Comparison of ENCODE assay signal across 8 mouse cellular contexts in genomic region chr9:97019231-97019630, GRCm38 (mm10). TPM values are rescaled to one million over a fixed set of nuclear protein-coding genes. Genes with fewer than 3 reads are reported as not detected.
DNase-seq lines count a peak whose midpoint lies in the region; ATAC-seq lines count a peak whose summit lies in the region.

No protein-coding gene starts in this region.

- H3K4me1 ChIP-seq in kidney, embryonic 14.5 days (ENCODE audit: control insufficient read depth, insufficient read depth, low read length), result peaks cover 28% of the 10 kb centered on the region
- H3K4me1 ChIP-seq in hindbrain, embryonic 13.5 days (replicated peaks), result peaks cover 53% of the 10 kb centered on the region
- peaks cover 30% of the 10 kb centered on the region for H3K4me1 ChIP-seq in midbrain, embryonic 14.5 days (ENCODE audit: control insufficient read depth, insufficient read depth, low read length)

- H3K27ac ChIP-seq in kidney, embryonic 14.5 days (ENCODE audit: low read depth, low read length), result peak overlapping the region; percentile 96; the same call in 1 of the 2 replicates
- peak overlapping the region; percentile 99 for H3K27ac ChIP-seq in hindbrain, embryonic 13.5 days
- H3K27ac ChIP-seq in midbrain, embryonic 14.5 days (replicated peaks; ENCODE audit: low read depth, low read length), result peak overlapping the region; percentile 98

- WGBS in kidney, embryonic 14.5 days, result 2% methylated on average over 11 of the region's 11 CpGs
- WGBS in hindbrain, embryonic 13.5 days, result 0% methylated on average over 11 of the region's 11 CpGs
- WGBS in midbrain, embryonic 14.5 days, result 0% methylated on average over 11 of the region's 11 CpGs

- peak overlapping the region; percentile 76 for H3K4me3 ChIP-seq in kidney, embryonic 14.5 days (ENCODE audit: low read length)
- H3K4me3 ChIP-seq in hindbrain, embryonic 13.5 days, result peak overlapping the region; percentile 80
- H3K4me3 ChIP-seq in midbrain, embryonic 14.5 days (replicated peaks; ENCODE audit: low read depth, low read length), result peak overlapping the region; percentile 62

- peak overlapping the region; percentile 95 for H3K4me2 ChIP-seq in kidney, embryonic 14.5 days (replicated peaks; ENCODE audit: low read depth, low read length)
- H3K4me2 ChIP-seq in hindbrain, embryonic 13.5 days, result peak overlapping the region; percentile 80
- H3K4me2 ChIP-seq in midbrain, embryonic 14.5 days (ENCODE audit: low read length), result peak overlapping the region; percentile 66

- no peaks in the 10 kb centered on the region for H3K9me3 ChIP-seq in kidney, embryonic 14.5 days (ENCODE audit: control insufficient read depth, low read length)
- no peaks in the 10 kb centered on the region for H3K9me3 ChIP-seq in hindbrain, embryonic 13.5 days
- H3K9me3 ChIP-seq in midbrain, embryonic 14.5 days (ENCODE audit: control insufficient read depth, low read length), result no peaks in the 10 kb centered on the region

- no peaks in the 10 kb centered on the region; the same call in 1 of the 2 replicates for H3K27me3 ChIP-seq in kidney, embryonic 14.5 days (ENCODE audit: control insufficient read depth, insufficient read depth, low read length)
- no peaks in the 10 kb centered on the region for H3K27me3 ChIP-seq in hindbrain, embryonic 13.5 days
- H3K27me3 ChIP-seq in midbrain, embryonic 14.5 days (ENCODE audit: control insufficient read depth, insufficient read depth, low read length), result no peaks in the 10 kb centered on the region

- H3K36me3 ChIP-seq in kidney, embryonic 14.5 days (ENCODE audit: control insufficient read depth, insufficient read depth, low read length), result no peaks in the 10 kb centered on the region
- H3K36me3 ChIP-seq in hindbrain, embryonic 13.5 days, result no peaks in the 10 kb centered on the region
- no peaks in the 10 kb centered on the region for H3K36me3 ChIP-seq in midbrain, embryonic 14.5 days (ENCODE audit: control insufficient read depth, insufficient read depth, low read length)

- DNase-seq in kidney, adult 9 months, result no peak
- peak; percentile 21 to 49 for DNase-seq in cerebellum, postnatal 25 days
- DNase-seq in midbrain, embryonic 14.5 days, result peak; percentile 73
- no peak for DNase-seq in spleen, adult 12 weeks (ENCODE audit: low spot score)
- no peak for DNase-seq in lung, postnatal 10 days
- no peak for DNase-seq in ovary, adult 18-20 months (ENCODE audit: low spot score)

- ATAC-seq in kidney, embryonic 14.5 days (ENCODE audit: low FRiP score, low TSS enrichment), result peak; percentile 11
- no peak; the same call in 1 of the 2 replicates for ATAC-seq in hindbrain, embryonic 13.5 days (ENCODE audit: low FRiP score)
- ATAC-seq in midbrain, embryonic 14.5 days (ENCODE audit: low FRiP score, low TSS enrichment), result peak; percentile 15; the same call in 1 of the 2 replicates

- peak overlapping the region; percentile 86; the same call in 1 of the 2 replicates for H3K9ac ChIP-seq in kidney, embryonic 14.5 days (ENCODE audit: low read depth, low read length)
- peak overlapping the region; percentile 97 for H3K9ac ChIP-seq in hindbrain, embryonic 13.5 days
- H3K9ac ChIP-seq in midbrain, embryonic 14.5 days (replicated peaks; ENCODE audit: low read length), result peak overlapping the region; percentile 92

RNA-seq across cellular contexts. Expression of gene Spsb4, which starts 0.6 kb away (rescaled TPM):
- polyA plus RNA-seq in kidney, embryonic 14.5 days (2014; fragmentation: Nextera tagmentation; extraction: Ambion mirVana), result 42.0 and 55.6 TPM in 2 replicates
- polyA plus RNA-seq in hindbrain, embryonic 13.5 days (2015; fragmentation: Nextera tagmentation; extraction: Ambion mirVana), result 50.3 and 52.3 TPM in 2 replicates
- polyA plus RNA-seq in midbrain, embryonic 14.5 days (2014; fragmentation: Nextera tagmentation; extraction: Ambion mirVana), result 33.9 and 38.5 TPM in 2 replicates

Comparison
In these comparisons a context has a peak if more than half of its experiments do, and no peak if none do; other contexts are left out.
1. DNase-seq: peak in cerebellum, postnatal 25 days (2 of 2) and midbrain, embryonic 14.5 days (single experiment); none in kidney, adult 9 months (single experiment), spleen, adult 12 weeks (single experiment), lung, postnatal 10 days (single experiment) and ovary, adult 18-20 months (single experiment).
2. Peak in every context shown above with its lines, with median percentiles within 50 percentile points of each other: H3K27ac ChIP-seq, H3K4me2 ChIP-seq, H3K4me3 ChIP-seq and H3K9ac ChIP-seq.